Mouse (Mus musculus) heart, embryonic 14.5 days (tissue): ENCODE results near the gene Mbd3l2. TPM values are rescaled to one million over a fixed set of nuclear protein-coding genes. Genes with fewer than 3 reads are reported as not detected.
"Not testable (repeated sequence)": the region's sequence is repeated elsewhere in the genome, so short reads cannot be mapped to it uniquely, and the experiment has no call there.

ENCODE experiments used
- ATAC-seq: fragments of 200-750 bp; cut with Nextera tagmentation; 2 replicates; pipeline ENCODE4 v1.8.0; 2017; ENCODE audit warnings: low read depth, moderate TSS enrichment; ENCODE audit not compliant: insufficient number of reproducible peaks, insufficient read depth, low FRiP score
- H3K27ac ChIP-seq, 2 experiments: fragments of 200-500 bp in 1 of 2; fragments of 300-500 bp in 1 of 2; sonication (generic) in 1 of 2; replicated peaks in 1 of 2; 2 replicates each; pipeline ENCODE4 v1.5.1; 2012 to 2014; ENCODE audit warnings: low read depth in 2 of 2, low read length in 2 of 2, control low read depth in 1 of 2, mild to moderate bottlenecking in 1 of 2, mixed read lengths in 1 of 2; ENCODE audit not compliant: control insufficient read depth in 1 of 2, insufficient read depth in 1 of 2
- H3K27me3 ChIP-seq: fragments of 300-500 bp; sonication (generic); 2 replicates; pipeline ENCODE4 v1.6.1; 2014; ENCODE audit warnings: mild to moderate bottlenecking, low read length, control low read depth; ENCODE audit not compliant: control insufficient read depth, insufficient read depth
- H3K36me3 ChIP-seq: fragments of 300-500 bp; sonication (generic); 2 replicates; pipeline ENCODE4 v1.6.1; 2014; ENCODE audit warnings: mild to moderate bottlenecking, control low read depth, low read length, mixed read lengths; ENCODE audit not compliant: control insufficient read depth, insufficient read depth
- H3K4me1 ChIP-seq, 2 experiments: fragments of 200-500 bp in 1 of 2; fragments of 300-500 bp in 1 of 2; sonication (generic) in 1 of 2; 2 replicates each; pipeline ENCODE4 v1.6.1; 2012 to 2014; ENCODE audit warnings: low read length in 2 of 2, control low read depth in 1 of 2, mixed read lengths in 1 of 2; ENCODE audit not compliant: control insufficient read depth in 2 of 2, insufficient read depth in 2 of 2
- H3K4me2 ChIP-seq: fragments of 300-500 bp; sonication (generic); 2 replicates; pipeline ENCODE4 v1.6.1; 2014; ENCODE audit warnings: mild to moderate bottlenecking, low read length
- H3K4me3 ChIP-seq, 2 experiments: fragments of 200-500 bp in 1 of 2; fragments of 300-500 bp in 1 of 2; sonication (generic) in 1 of 2; 2 replicates each; pipeline ENCODE4 v1.5.1; 2012 to 2014; ENCODE audit warnings: low read length in 2 of 2, mild to moderate bottlenecking in 2 of 2, control low read depth in 1 of 2, low read depth in 1 of 2, moderate library complexity in 1 of 2; ENCODE audit not compliant: control insufficient read depth in 1 of 2, insufficient read depth in 1 of 2
- H3K9ac ChIP-seq: fragments of 300-500 bp; sonication (generic); 2 replicates; pipeline ENCODE4 v1.6.1; 2014; ENCODE audit warnings: mild to moderate bottlenecking, low read length
- H3K9me3 ChIP-seq: fragments of 300-500 bp; sonication (generic); 2 replicates; pipeline ENCODE4 v1.6.1; 2016; ENCODE audit warnings: low read length, control low read depth; ENCODE audit not compliant: control insufficient read depth
- WGBS: fragments of 180-500 bp; shearing (Covaris S2); extraction: QIAGEN DNeasy Blood & Tissue Kit; methylation state at CpG from one replicate; pipeline ENCODE4 v1.1.7; 2014; 5-methylcytosine and 5-hydroxymethylcytosine counted together
- polyA plus RNA-seq: library from polyadenylated mRNA; unstranded; fragments of >200 nt; fragmentation: Nextera tagmentation; extraction: Ambion mirVana; gene quantifications from 2 replicates; pipeline ENCODE4 v1.2.1, GENCODE M21; 2014

Mbd3l2 gene
- polyA plus RNA-seq = not detected in 2 replicates

- Histone ChIP-seq H3K27ac (no peak within 1 kb of the TSS), H3K4me1 (no peaks in the 10 kb centered on the region; a peak in 1 of 4 replicates), H3K36me3 (no peaks in the 10 kb centered on the region), H3K9ac (no peak within 1 kb of the TSS), H3K4me2 (no peak within 1 kb of the TSS), H3K4me3 (no peak within 1 kb of the TSS), H3K9me3 (no peaks in the 10 kb centered on the region), H3K27me3 (no peaks in the 10 kb centered on the region)
- no peak for ATAC-seq
Observed at GRCm38 (mm10) chr9:18430354-18430753, at the start of gene Mbd3l2. TSS of gene Mbd3l2 (plus strand) at chr9:18430654.

GRCm38 (mm10) chr9:18385782-18386181 lies 44.7 kb upstream of the Mbd3l2 start:
- Histone ChIP-seq H3K9me3 (no peaks in the 10 kb centered on the region), H3K4me3 (peak overlapping the region; percentile 18 to 35; a peak in 3 of 4 replicates), H3K36me3 (no peaks in the 10 kb centered on the region), H3K9ac (peak overlapping the region; percentile 50), H3K27ac (no peak overlapping the region), H3K4me1 (peaks cover 0 to 3% of the 10 kb centered on the region in 2 experiments; a peak in 1 of 4 replicates), H3K4me2 (peak overlapping the region; percentile 53), H3K27me3 (no peaks in the 10 kb centered on the region)
- 12% methylated on average over 6 of the region's 6 CpGs for WGBS
- ATAC-seq = no peak

GRCm38 (mm10) chr9:18399629-18400028 lies 30.8 kb upstream of the Mbd3l2 start:
- no peak overlapping the region for H3K4me3 ChIP-seq
- H3K36me3 ChIP-seq = no peaks in the 10 kb centered on the region
- no peaks in the 10 kb centered on the region for H3K27me3 ChIP-seq
- no peak overlapping the region for H3K4me2 ChIP-seq
- WGBS = 69% methylated on average over 1 of the region's 1 CpGs
- no peaks in the 10 kb centered on the region for H3K4me1 ChIP-seq
- no peaks in the 10 kb centered on the region for H3K9me3 ChIP-seq
- no peak overlapping the region for H3K27ac ChIP-seq
- no peak for ATAC-seq
- no peak overlapping the region for H3K9ac ChIP-seq

- H3K27me3 ChIP-seq, H3K4me2 ChIP-seq, H3K36me3 ChIP-seq, ATAC-seq, H3K9me3 ChIP-seq, H3K9ac ChIP-seq, H3K4me3 ChIP-seq, H3K4me1 ChIP-seq, H3K27ac ChIP-seq: not testable (repeated sequence)
- 55% methylated on average over 2 of the region's 2 CpGs for WGBS
Observed at GRCm38 (mm10) chr9:18402895-18403294, 27.6 kb upstream of the Mbd3l2 start, which contains the start of gene Naalad2. TSS of gene Naalad2 (minus strand) at chr9:18402995.

GRCm38 (mm10) chr9:18404118-18404517 lies 26.3 kb upstream of the Mbd3l2 start, which contains the start of gene Ubtfl1:
TSS of gene Ubtfl1 (plus strand) at chr9:18404418.
- ATAC-seq = no peak
- Histone ChIP-seq H3K27ac (no peak within 1 kb of the TSS), H3K36me3 (no peaks in the 10 kb centered on the region), H3K4me1 (no peaks in the 10 kb centered on the region), H3K4me3 (no peak within 1 kb of the TSS), H3K9me3 (no peaks in the 10 kb centered on the region), H3K27me3 (no peaks in the 10 kb centered on the region), H3K9ac (no peak within 1 kb of the TSS), H3K4me2 (no peak within 1 kb of the TSS)
- 52% methylated on average over 1 of the region's 1 CpGs for WGBS

GRCm38 (mm10) chr9:18412371-18412770 lies 18.1 kb upstream of the Mbd3l2 start:
- not testable (repeated sequence) for ATAC-seq, H3K4me2 ChIP-seq, H3K27ac ChIP-seq, H3K4me3 ChIP-seq, H3K36me3 ChIP-seq, H3K27me3 ChIP-seq, H3K9me3 ChIP-seq, H3K4me1 ChIP-seq, H3K9ac ChIP-seq
- 74% methylated on average over 4 of the region's 4 CpGs for WGBS

- no peak for ATAC-seq
- Histone ChIP-seq H3K27ac (no peak overlapping the region), H3K9ac (no peak overlapping the region), H3K4me2 (no peak overlapping the region), H3K4me1 (no peaks in the 10 kb centered on the region; a peak in 1 of 4 replicates), H3K4me3 (no peak overlapping the region), H3K36me3 (no peaks in the 10 kb centered on the region), H3K27me3 (no peaks in the 10 kb centered on the region), H3K9me3 (no peaks in the 10 kb centered on the region)
- WGBS = 59% methylated on average over 10 of the region's 10 CpGs
Observed at GRCm38 (mm10) chr9:18431687-18432086, 1.2 kb downstream of the Mbd3l2 start.

- peaks cover 34% of the 10 kb centered on the region for H3K36me3 ChIP-seq
- H3K4me1 ChIP-seq = no peaks in the 10 kb centered on the region
- H3K4me2 ChIP-seq = no peak overlapping the region
- WGBS = 88% methylated on average over 4 of the region's 4 CpGs
- H3K27me3 ChIP-seq = no peaks in the 10 kb centered on the region
- ATAC-seq = no peak
- H3K27ac ChIP-seq = no peak overlapping the region
- peaks cover 10% of the 10 kb centered on the region for H3K9me3 ChIP-seq
- no peak overlapping the region for H3K9ac ChIP-seq
- H3K4me3 ChIP-seq = no peak overlapping the region
Observed at GRCm38 (mm10) chr9:18456520-18456919, 26.1 kb downstream of the Mbd3l2 start.
